Mouse (Mus musculus): ENCODE measurements around the gene Rgr. TPM values are rescaled to one million over a fixed set of nuclear protein-coding genes. Genes with fewer than 3 reads are reported as not detected.

The Rgr gene
- polyA plus RNA-seq, 1 experiment from 2014 or later: 0.13 TPM

DNA sequence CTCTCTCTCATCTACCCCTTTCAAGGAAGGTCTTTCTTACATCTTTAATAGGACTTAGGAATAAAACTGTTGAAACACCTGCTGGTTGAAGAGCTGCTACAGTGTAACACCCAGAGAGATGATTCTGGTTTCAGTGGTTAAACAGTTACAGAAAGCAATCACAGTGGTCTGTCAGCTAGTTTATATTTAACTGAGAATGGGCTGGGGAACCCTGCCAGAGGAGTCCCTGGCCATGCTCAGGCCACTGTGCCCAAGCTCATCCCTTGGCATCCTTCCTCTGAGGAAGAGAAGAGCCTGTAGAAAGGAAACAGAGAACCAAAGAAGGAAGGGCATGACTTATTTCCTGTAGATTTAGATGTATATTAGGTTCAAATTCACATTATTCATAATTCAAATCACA lies 59.0 kb downstream of the Rgr start:
- H3K4me1 ChIP-seq: no peaks in the 10 kb centered on the region
- no peak overlapping the region for H3K27ac ChIP-seq

DNA sequence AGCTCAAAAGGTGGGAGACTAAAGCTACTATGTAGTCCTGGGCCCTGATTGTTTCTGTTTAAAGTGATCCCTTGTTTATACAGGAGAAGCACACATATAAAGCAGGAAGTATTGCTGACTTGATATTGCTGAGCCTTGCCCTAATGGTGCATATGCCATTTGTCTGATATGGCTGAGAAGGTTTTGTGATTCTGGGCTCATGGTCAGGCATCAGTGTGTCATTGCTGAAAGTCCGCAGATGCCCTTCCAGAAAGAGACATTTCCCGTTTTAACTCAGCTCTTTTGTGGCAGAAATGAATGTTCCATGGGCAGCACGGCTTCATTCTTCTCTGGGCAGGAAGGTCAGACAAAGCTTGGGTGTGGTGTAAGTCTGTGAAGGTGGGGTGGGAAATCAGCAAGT lies 63.1 kb downstream of the Rgr start:
- Histone ChIP-seq H3K4me1 (no peaks in the 10 kb centered on the region), H3K9me3 (no peaks in the 10 kb centered on the region), H3K36me3 (no peaks in the 10 kb centered on the region), H3K4me3 (no peak overlapping the region), H3K4me2 (no peak overlapping the region), H3K27ac (no peak overlapping the region), H3K9ac (no peak overlapping the region), H3K27me3 (no peaks in the 10 kb centered on the region)
- no peak for ATAC-seq (ENCODE audit: insufficient number of reproducible peaks, insufficient read depth, low FRiP score, low TSS enrichment, low read depth)
- WGBS: 84% methylated on average over 3 of the region's 3 CpGs

More for the DNA sequence above, 59.0 kb downstream of the Rgr start:
- Histone ChIP-seq H3K27me3 (no peaks in the 10 kb centered on the region), H3K9me3 (no peaks in the 10 kb centered on the region), H3K4me3 (no peak overlapping the region), H3K4me2 (no peak overlapping the region), H3K9ac (no peak overlapping the region), H3K36me3 (no peaks in the 10 kb centered on the region)
- ATAC-seq (ENCODE audit: insufficient number of reproducible peaks, insufficient read depth, low FRiP score, low TSS enrichment, low read depth): no peak

Other genes with a start within 250 kb of the Rgr start
- 45.1 and 50.0 TPM in 2 replicates for gene Ccser2, start 80.2 kb downstream of the Rgr start, polyA plus RNA-seq (2015; fragmentation: Nextera tagmentation; extraction: Ambion mirVana)
- gene Lrit1, start 5.9 kb upstream of the Rgr start, polyA plus RNA-seq (2015; fragmentation: Nextera tagmentation; extraction: Ambion mirVana): not detected in 2 replicates
- gene Lrit2, start 19.0 kb upstream of the Rgr start, polyA plus RNA-seq (2015; fragmentation: Nextera tagmentation; extraction: Ambion mirVana): not detected in 2 replicates
- 0.60 and 1.3 TPM in 2 replicates for gene Cdhr1, start 49.4 kb upstream of the Rgr start, polyA plus RNA-seq (2015; fragmentation: Nextera tagmentation; extraction: Ambion mirVana)
- gene 2610528A11Rik, start 65.1 kb upstream of the Rgr start, polyA plus RNA-seq (2015; fragmentation: Nextera tagmentation; extraction: Ambion mirVana): 2.5 and 3.2 TPM in 2 replicates
- 177 and 183 TPM in 2 replicates for gene Ghitm, start 86.3 kb upstream of the Rgr start, polyA plus RNA-seq (2015; fragmentation: Nextera tagmentation; extraction: Ambion mirVana)

Data from embryonic facial prominence, embryonic 13.5 days (tissue).